ENCODE assay signal across 13 mouse cellular contexts in the genomic region with DNA sequence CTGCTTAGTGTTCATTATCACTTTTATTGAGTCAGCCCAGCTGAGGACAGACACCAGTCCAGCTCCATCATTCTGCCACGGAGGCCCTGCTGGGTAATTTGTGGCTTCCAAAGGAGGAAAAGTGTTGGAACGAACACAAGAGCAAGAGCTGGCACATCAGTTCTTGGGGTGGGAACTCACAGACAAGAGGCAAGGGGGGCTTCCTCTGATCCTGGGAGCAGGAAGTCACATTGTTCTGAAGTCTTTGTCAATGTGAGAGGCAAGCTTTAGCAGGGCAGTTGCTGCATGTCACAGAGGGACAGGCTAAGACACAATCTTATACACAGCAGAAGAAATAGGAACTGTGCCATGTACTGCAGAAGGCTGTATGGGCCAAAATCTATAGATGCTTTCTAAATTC.
DNase-seq lines count a peak whose midpoint lies in the region.
"Had no signal": no experiment of that assay in that cellular context is flagged by ENCODE, and none has a peak within 500 bp of the region (broad histone marks: within the 10 kb centered on the region; RNA-seq: fewer than 3 reads in every experiment).

No protein-coding gene starts in this region.

- DNase-seq in cerebellum, postnatal 10 days = peak; percentile 3 to 6
- DNase-seq in cerebellum, postnatal 25 days = no peak
- peak; percentile 4 to 9 for DNase-seq in kidney, adult 8-10 months
- DNase-seq in kidney, postnatal 36 days = peak; percentile 17 to 18
- DNase-seq in lung, postnatal 14 days = peak; percentile 25
- no peak for DNase-seq in right cerebral cortex, adult 18-20 months
- no peak for DNase-seq in adrenal gland, postnatal 4 days (ENCODE audit: low spot score in 2 of 2)
- no peak for DNase-seq in adrenal gland, adult 18-20 months (ENCODE audit: low spot score in 2 of 2)
- DNase-seq: adrenal gland, postnatal 10 days; cerebellum, adult 8-10 months; layer of hippocampus, adult 9-11 months; right cerebral cortex, postnatal 14 days; spleen, adult 18-20 months had no signal

Comparison
In these comparisons a context has a peak if more than half of its experiments do, and no peak if none do; other contexts are left out.
1. DNase-seq: peak in cerebellum, postnatal 10 days (2 of 2), kidney, adult 8-10 months (2 of 2), kidney, postnatal 36 days (2 of 2) and lung, postnatal 14 days (single experiment); none in cerebellum, postnatal 25 days (0 of 2), right cerebral cortex, adult 18-20 months (single experiment), adrenal gland, postnatal 4 days (0 of 2) and adrenal gland, adult 18-20 months (0 of 2).